Mouse (Mus musculus): Measurements from ENCODE around the gene Gm26920.

DNA sequence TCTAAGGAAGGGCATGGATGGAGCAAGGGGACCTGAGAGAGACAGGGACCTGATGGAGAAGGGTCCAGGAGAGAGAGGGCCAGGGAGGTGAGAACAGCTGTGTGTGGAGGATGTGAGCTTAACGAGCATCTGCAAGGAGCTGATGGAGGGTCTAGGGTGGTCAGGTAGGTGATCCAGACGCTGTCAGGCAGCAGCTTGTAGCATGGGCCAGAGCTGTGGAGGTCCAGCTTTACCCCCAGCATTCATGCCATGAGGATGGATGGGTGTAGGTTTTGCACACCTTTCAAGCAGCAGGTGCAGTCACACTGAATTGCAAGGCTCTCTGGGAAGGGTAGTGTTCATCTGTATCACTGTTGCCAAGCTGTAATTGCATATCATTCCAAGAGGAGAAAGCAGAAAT lies 70.7 kb downstream of the Gm26920 start:
- TF ChIP-seq CTCF (IDR thresholded peaks at IDR 0.05; ENCODE audit: control insufficient read depth, insufficient read depth, insufficient read length) = no peak
- no peak for TF ChIP-seq MAX (IDR thresholded peaks at IDR 0.05)
- no peak for TF ChIP-seq USF1 (IDR thresholded peaks at IDR 0.05; ENCODE audit: low read depth)
- TF ChIP-seq MYOG (IDR thresholded peaks at IDR 0.05; ENCODE audit: control insufficient read depth, extremely low read depth, insufficient read length) = no peak
- no peak for TF ChIP-seq MYOD1 (IDR thresholded peaks at IDR 0.05; ENCODE audit: control insufficient read depth, insufficient read length, low read depth)

Data from C2C12 (cell line).